In genomic region chr9:56179416-56180117, GRCm38 (mm10) we compare ENCODE assay signal across 8 mouse cellular contexts. TPM values are rescaled to one million over a fixed set of nuclear protein-coding genes. Genes with fewer than 3 reads are reported as not detected.
DNase-seq lines count a peak whose midpoint lies in the region; ATAC-seq and TF ChIP-seq lines count a peak whose summit lies in the region.

No protein-coding gene starts in this region.

- H3K27me3 ChIP-seq in heart, adult 2 months (ENCODE audit: control insufficient read depth, insufficient read depth, low read length): no peaks in the 10 kb centered on the region
- no peaks in the 10 kb centered on the region for H3K27me3 ChIP-seq in intestine, embryonic 15.5 days (replicated peaks)

- no peaks in the 10 kb centered on the region for H3K36me3 ChIP-seq in heart, adult 2 months (ENCODE audit: control insufficient read depth, insufficient read depth, low read length)
- no peaks in the 10 kb centered on the region for H3K36me3 ChIP-seq in intestine, embryonic 15.5 days

- H3K4me3 ChIP-seq in heart, adult 2 months: no peak overlapping the region
- H3K4me3 ChIP-seq in intestine, embryonic 15.5 days (replicated peaks): no peak overlapping the region

- peaks cover 5% of the 10 kb centered on the region for H3K4me1 ChIP-seq in heart, adult 2 months (ENCODE audit: control insufficient read depth, insufficient read depth, low read length)
- H3K4me1 ChIP-seq in intestine, embryonic 15.5 days (replicated peaks): 0 out of 2 replicates have a peak, but pooled peaks cover 4% of the 10 kb centered on the region

- no peak for TF ChIP-seq POLR2A in heart, adult 2 months (IDR thresholded peaks at IDR 0.05; ENCODE audit: insufficient read depth, low read depth, low read length)

- H3K9ac ChIP-seq in heart, adult 2 months (ENCODE audit: low read depth, low read length): no peak overlapping the region
- H3K9ac ChIP-seq in intestine, embryonic 15.5 days: no peak overlapping the region

- no peaks in the 10 kb centered on the region for H3K79me2 ChIP-seq in heart, adult 2 months (replicated peaks; ENCODE audit: control insufficient read depth, insufficient read depth, low read length)

- WGBS in heart, adult 2 months: 76% methylated on average over 6 of the region's 6 CpGs
- 78% methylated on average over 6 of the region's 6 CpGs for WGBS in intestine, embryonic 15.5 days

- no peak overlapping the region for H3K4me2 ChIP-seq in intestine, embryonic 15.5 days (replicated peaks)

- peak; percentile 77 for ATAC-seq in intestine, embryonic 15.5 days
- ATAC-seq in monocyte, adult 5-6 weeks (replicated peaks; ENCODE audit: insufficient number of reproducible peaks, low FRiP score, low TSS enrichment, poor library complexity, severe bottlenecking): no peak

- no peaks in the 10 kb centered on the region for H3K9me3 ChIP-seq in intestine, embryonic 15.5 days

- DNase-seq in heart, adult 2 months: peak in 1 of 2 experiments; percentile 22
- no peak for DNase-seq in heart, postnatal 36 days
- DNase-seq in urinary bladder, postnatal 14 days (ENCODE audit: low spot score): peak; percentile 21
- no peak for DNase-seq in urinary bladder, postnatal 25 days (ENCODE audit: low spot score)
- peak; percentile 27 to 28 for DNase-seq in thymus, adult 18-20 months
- DNase-seq in layer of hippocampus, postnatal 14 days (ENCODE audit: low spot score in 2 of 2): no peak

- TF ChIP-seq EP300 in heart, adult 2 months (IDR thresholded peaks at IDR 0.05; ENCODE audit: insufficient read depth, low read depth, low read length): no peak

- H3K27ac ChIP-seq in heart, adult 2 months: peak overlapping the region; percentile 22
- H3K27ac ChIP-seq in intestine, embryonic 15.5 days: no peak overlapping the region

- peak; percentile 63 for TF ChIP-seq CTCF in heart, adult 2 months (IDR thresholded peaks at IDR 0.05)

- intact Hi-C loops in heart, adult 2 months (cut with DNase I): no loop called here
- intact Hi-C loops in heart, postnatal 36 days (cut with DNase I): no loop called here

RNA-seq across cellular contexts. Expression of gene Tspan3, which starts 14.3 kb away (rescaled TPM):
- total RNA-seq in heart, adult 2 months (2021): 100 to 1,000 TPM; 182 to 196 TPM
- polyA plus RNA-seq in heart, adult 2 months (2012; rRNA removed): 209 and 406 TPM in 2 replicates
- 100 to 1,000 TPM; 183 to 184 TPM for total RNA-seq in heart, postnatal 36 days (2021)
- polyA plus RNA-seq in intestine, embryonic 15.5 days (2015; fragmentation: Nextera tagmentation; extraction: Ambion mirVana): 404 and 411 TPM in 2 replicates
- total RNA-seq in monocyte, adult 5-6 weeks (2017): 4.1 to 9.5 TPM (median 7.8 TPM) in 3 replicates
- total RNA-seq in layer of hippocampus, postnatal 14 days (2021): 100 to 1,000 TPM; 378 to 389 TPM

Comparison
In these comparisons a context has a peak if more than half of its experiments do, and no peak if none do; other contexts are left out.
1. DNase-seq: peak in urinary bladder, postnatal 14 days (single experiment) and thymus, adult 18-20 months (2 of 2); none in heart, postnatal 36 days (0 of 2), urinary bladder, postnatal 25 days (single experiment) and layer of hippocampus, postnatal 14 days (0 of 2).
2. RNA of gene Tspan3, which starts 14.3 kb away (total RNA-seq): 378 to 389 TPM in layer of hippocampus, postnatal 14 days, 182 to 196 TPM in heart, adult 2 months and 183 to 184 TPM in heart, postnatal 36 days; 4.1 to 9.5 TPM in monocyte, adult 5-6 weeks; every median in the first group is over 10 times any median in the second.